Mouse (Mus musculus): ENCODE measurements around the gene Stk24. TPM values are rescaled to one million over a fixed set of nuclear protein-coding genes. Genes with fewer than 3 reads are reported as not detected.

The Stk24 gene
- polyA plus RNA-seq (2012; rRNA removed) = 5.8 and 8.5 TPM in 2 replicates

DNA sequence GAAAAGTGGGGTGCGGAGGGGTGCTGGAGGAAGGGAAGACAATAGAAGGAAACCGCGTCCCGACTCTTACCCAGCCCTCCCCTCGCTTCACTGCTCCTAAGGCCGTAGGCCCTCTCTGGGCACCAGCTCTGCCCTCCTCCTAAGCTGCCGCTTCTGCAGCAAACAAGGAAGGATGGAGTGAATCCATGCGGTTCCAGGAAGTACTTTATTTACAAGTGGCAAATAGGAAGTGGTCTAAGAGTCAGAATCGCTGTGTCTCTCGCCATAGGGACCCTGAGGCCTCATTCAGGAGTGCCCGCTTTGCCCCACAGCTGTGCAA is at the start of gene Stk24:
Gene Stk24 (minus strand): TSS at position 185 of the 319 bp plus-strand sequence.
- Histone ChIP-seq H3K36me3 (ENCODE audit: control insufficient read depth, insufficient read depth, low read length) (no peaks in the 10 kb centered on the region), H3K27me3 (ENCODE audit: control insufficient read depth, insufficient read depth, low read length) (no peaks in the 10 kb centered on the region), H3K4me1 (ENCODE audit: control insufficient read depth, insufficient read depth, low read length) (peaks cover 6% of the 10 kb centered on the region), H3K27ac (ENCODE audit: control insufficient read depth, insufficient read depth, low read depth, low read length) (peak within 1 kb of the TSS; percentile 74), H3K4me3 (ENCODE audit: control insufficient read depth, low read depth, low read length) (peak within 1 kb of the TSS; percentile 92)
- TF ChIP-seq CTCF (IDR thresholded peaks at IDR 0.05; ENCODE audit: control insufficient read depth, insufficient read depth, insufficient replicate concordance, low read depth, low read length) = no peak
- no peak for TF ChIP-seq POLR2A (IDR thresholded peaks at IDR 0.05; ENCODE audit: control insufficient read depth, low read depth, low read length)

DNA sequence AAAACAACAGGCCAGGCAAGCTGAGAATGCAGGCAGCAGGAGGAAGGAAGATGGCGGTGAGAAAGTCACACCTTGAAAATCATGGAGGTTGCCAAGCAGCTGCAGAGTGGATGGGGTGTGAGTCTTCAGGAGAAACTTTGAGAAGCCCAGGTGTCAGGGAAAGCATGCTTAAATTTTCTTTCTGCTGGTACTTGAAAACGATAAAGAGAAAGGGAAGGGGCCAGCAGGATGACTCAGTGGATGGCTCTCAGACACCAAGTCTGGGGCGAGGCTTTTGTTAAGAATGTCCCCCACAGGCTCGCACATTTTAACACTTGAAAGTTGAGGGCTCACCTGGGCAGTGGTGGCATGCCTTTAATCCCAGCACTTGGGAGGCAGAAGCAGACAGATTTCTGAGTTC is 48.3 kb upstream of the Stk24 start:
- TF ChIP-seq CTCF (IDR thresholded peaks at IDR 0.05; ENCODE audit: control insufficient read depth, insufficient read depth, insufficient replicate concordance, low read depth, low read length) = no peak
- TF ChIP-seq POLR2A (IDR thresholded peaks at IDR 0.05; ENCODE audit: control insufficient read depth, low read depth, low read length) = no peak
- Histone ChIP-seq H3K27me3 (ENCODE audit: control insufficient read depth, insufficient read depth, low read length) (no peaks in the 10 kb centered on the region), H3K4me3 (ENCODE audit: control insufficient read depth, low read depth, low read length) (no peak overlapping the region), H3K4me1 (ENCODE audit: control insufficient read depth, insufficient read depth, low read length) (no peaks in the 10 kb centered on the region), H3K36me3 (ENCODE audit: control insufficient read depth, insufficient read depth, low read length) (no peaks in the 10 kb centered on the region), H3K27ac (ENCODE audit: control insufficient read depth, insufficient read depth, low read depth, low read length) (no peak overlapping the region)

- TF ChIP-seq POLR2A (IDR thresholded peaks at IDR 0.05; ENCODE audit: control insufficient read depth, low read depth, low read length) = no peak
- no peak for TF ChIP-seq CTCF (IDR thresholded peaks at IDR 0.05; ENCODE audit: control insufficient read depth, insufficient read depth, insufficient replicate concordance, low read depth, low read length)
- Histone ChIP-seq H3K4me1 (ENCODE audit: control insufficient read depth, insufficient read depth, low read length) (no peaks in the 10 kb centered on the region), H3K27me3 (ENCODE audit: control insufficient read depth, insufficient read depth, low read length) (no peaks in the 10 kb centered on the region), H3K4me3 (ENCODE audit: control insufficient read depth, low read depth, low read length) (no peak overlapping the region), H3K36me3 (ENCODE audit: control insufficient read depth, insufficient read depth, low read length) (no peaks in the 10 kb centered on the region), H3K27ac (ENCODE audit: control insufficient read depth, insufficient read depth, low read depth, low read length) (no peak overlapping the region)
Measured at GRCm38 (mm10) chr14:121426743-121427142, 46.9 kb upstream of the Stk24 start.

GRCm38 (mm10) chr14:121425004-121425793 is 45.4 kb upstream of the Stk24 start:
- H3K27me3 ChIP-seq (ENCODE audit: control insufficient read depth, insufficient read depth, low read length) = no peaks in the 10 kb centered on the region
- no peaks in the 10 kb centered on the region for H3K4me1 ChIP-seq (ENCODE audit: control insufficient read depth, insufficient read depth, low read length)
- H3K36me3 ChIP-seq (ENCODE audit: control insufficient read depth, insufficient read depth, low read length) = no peaks in the 10 kb centered on the region
- TF ChIP-seq POLR2A (IDR thresholded peaks at IDR 0.05; ENCODE audit: control insufficient read depth, low read depth, low read length) (no peak), CTCF (IDR thresholded peaks at IDR 0.05; ENCODE audit: control insufficient read depth, insufficient read depth, insufficient replicate concordance, low read depth, low read length) (no peak)
- H3K4me3 ChIP-seq (ENCODE audit: control insufficient read depth, low read depth, low read length) = no peak overlapping the region
- H3K27ac ChIP-seq (ENCODE audit: control insufficient read depth, insufficient read depth, low read depth, low read length) = no peak overlapping the region

- no peak for TF ChIP-seq CTCF (IDR thresholded peaks at IDR 0.05; ENCODE audit: control insufficient read depth, insufficient read depth, insufficient replicate concordance, low read depth, low read length)
- no peak for TF ChIP-seq POLR2A (IDR thresholded peaks at IDR 0.05; ENCODE audit: control insufficient read depth, low read depth, low read length)
Measured at GRCm38 (mm10) chr14:121423341-121423751, 43.5 kb upstream of the Stk24 start.

DNA sequence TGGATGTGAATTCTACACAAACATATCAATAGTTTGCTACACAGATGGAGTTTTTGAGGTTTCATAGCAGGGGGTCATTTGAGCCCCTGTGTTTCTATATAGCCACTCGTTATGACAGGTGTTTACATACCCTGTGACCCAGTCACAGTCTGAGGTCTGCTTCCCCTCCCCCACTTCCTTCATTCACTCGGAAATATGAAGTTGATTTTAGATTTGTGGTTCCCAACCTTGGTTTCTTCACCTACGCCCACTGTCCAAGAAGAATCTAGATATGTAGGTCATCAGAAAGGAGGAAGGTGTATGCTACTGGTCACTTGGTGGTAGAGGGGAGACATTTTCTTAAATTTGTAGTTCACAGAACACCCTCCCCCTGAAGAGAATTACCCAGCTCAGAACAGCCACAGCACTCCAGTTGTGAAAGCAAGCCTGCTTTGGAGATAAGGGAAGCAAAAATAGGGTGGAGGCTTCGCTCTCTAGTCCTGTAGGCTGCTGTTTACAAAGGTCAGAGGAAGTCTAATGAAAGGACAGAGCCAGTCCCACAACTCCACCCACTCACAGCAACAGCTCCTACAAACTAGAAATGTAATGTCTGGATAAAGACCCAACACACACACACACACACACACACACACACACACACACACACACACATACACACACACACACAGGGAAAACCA is 43.0 kb upstream of the Stk24 start:
- Histone ChIP-seq H3K4me3 (ENCODE audit: control insufficient read depth, low read depth, low read length) (no peak overlapping the region), H3K27ac (ENCODE audit: control insufficient read depth, insufficient read depth, low read depth, low read length) (no peak overlapping the region), H3K4me1 (ENCODE audit: control insufficient read depth, insufficient read depth, low read length) (no peaks in the 10 kb centered on the region), H3K36me3 (ENCODE audit: control insufficient read depth, insufficient read depth, low read length) (no peaks in the 10 kb centered on the region), H3K27me3 (ENCODE audit: control insufficient read depth, insufficient read depth, low read length) (no peaks in the 10 kb centered on the region)
- TF ChIP-seq POLR2A (IDR thresholded peaks at IDR 0.05; ENCODE audit: control insufficient read depth, low read depth, low read length) (no peak), CTCF (IDR thresholded peaks at IDR 0.05; ENCODE audit: control insufficient read depth, insufficient read depth, insufficient replicate concordance, low read depth, low read length) (no peak)

More at GRCm38 (mm10) chr14:121423341-121423751, 43.5 kb upstream of the Stk24 start:
- H3K36me3 ChIP-seq (ENCODE audit: control insufficient read depth, insufficient read depth, low read length) = no peaks in the 10 kb centered on the region
- no peaks in the 10 kb centered on the region for H3K27me3 ChIP-seq (ENCODE audit: control insufficient read depth, insufficient read depth, low read length)
- H3K27ac ChIP-seq (ENCODE audit: control insufficient read depth, insufficient read depth, low read depth, low read length) = no peak overlapping the region
- H3K4me1 ChIP-seq (ENCODE audit: control insufficient read depth, insufficient read depth, low read length) = no peaks in the 10 kb centered on the region
- no peak overlapping the region for H3K4me3 ChIP-seq (ENCODE audit: control insufficient read depth, low read depth, low read length)

GRCm38 (mm10) chr14:121422000-121422399 is 42.2 kb upstream of the Stk24 start:
- Histone ChIP-seq H3K4me1 (ENCODE audit: control insufficient read depth, insufficient read depth, low read length) (no peaks in the 10 kb centered on the region), H3K27me3 (ENCODE audit: control insufficient read depth, insufficient read depth, low read length) (no peaks in the 10 kb centered on the region), H3K36me3 (ENCODE audit: control insufficient read depth, insufficient read depth, low read length) (no peaks in the 10 kb centered on the region), H3K27ac (ENCODE audit: control insufficient read depth, insufficient read depth, low read depth, low read length) (no peak overlapping the region), H3K4me3 (ENCODE audit: control insufficient read depth, low read depth, low read length) (no peak overlapping the region)
- TF ChIP-seq CTCF (IDR thresholded peaks at IDR 0.05; ENCODE audit: control insufficient read depth, insufficient read depth, insufficient replicate concordance, low read depth, low read length) (no peak), POLR2A (IDR thresholded peaks at IDR 0.05; ENCODE audit: control insufficient read depth, low read depth, low read length) (no peak)

Data from testis, adult 2 months (tissue).